Mouse (Mus musculus) CH12.LX (cell line): ENCODE data around the gene Sept9. TPM values are rescaled to one million over a fixed set of nuclear protein-coding genes. Genes with fewer than 3 reads are reported as not detected.

Experiments used
- DNase-seq: peaks from one replicate; pipeline ENCODE4 v3.0.0-alpha.2; 2013; ENCODE audit errors: extremely low read depth
- H3K27ac ChIP-seq: 2 replicates; pipeline ENCODE4 v1.5.1; 2012; ENCODE audit warnings: low read depth, mild to moderate bottlenecking, control low read depth, moderate library complexity; ENCODE audit not compliant: insufficient read depth
- H3K27me3 ChIP-seq: replicated peaks from 2 replicates; pipeline ENCODE3; 2012; ENCODE audit warnings: inconsistent platforms
- H3K36me3 ChIP-seq, 2 experiments: replicated peaks in 1 of 2; 2 replicates each; pipeline versions ENCODE3 to v1.6.1; 2012; ENCODE audit warnings: inconsistent platforms in 1 of 2, low read length in 1 of 2, mild to moderate bottlenecking in 1 of 2, mixed read lengths in 1 of 2, moderate library complexity in 1 of 2; ENCODE audit not compliant: control insufficient read depth in 1 of 2, insufficient read depth in 1 of 2
- H3K4me1 ChIP-seq, 2 experiments: 2 replicates each; pipeline ENCODE4 v1.6.1; 2012; ENCODE audit warnings: inconsistent platforms in 1 of 2, moderate library complexity in 1 of 2; ENCODE audit not compliant: insufficient read depth in 2 of 2, control insufficient read depth in 1 of 2
- H3K4me2 ChIP-seq: 2 replicates; pipeline ENCODE4 v1.6.1; 2012; ENCODE audit warnings: low read depth, mild to moderate bottlenecking, control low read depth; ENCODE audit not compliant: poor library complexity, insufficient read depth, severe bottlenecking
- H3K4me3 ChIP-seq, 3 experiments: fragments of 150-350 bp in 1 of 3; sonication (generic) in 1 of 3; replicated peaks in 1 of 3; 2 replicates each; pipeline versions ENCODE3 to v1.5.1; 2011 to 2012; ENCODE audit warnings: low read depth in 2 of 3, low read length in 2 of 3, mild to moderate bottlenecking in 2 of 3, moderate library complexity in 2 of 3, control low read depth in 1 of 3, improper control_type of control experiment in 1 of 3, inconsistent platforms in 1 of 3, mixed read lengths in 1 of 3; ENCODE audit not compliant: poor library complexity in 1 of 3
- H3K79me2 ChIP-seq: replicated peaks from 2 replicates; pipeline ENCODE4 v1.6.1; 2012; ENCODE audit warnings: mild to moderate bottlenecking, moderate library complexity; ENCODE audit not compliant: control insufficient read depth, poor library complexity, insufficient read depth, severe bottlenecking; ENCODE audit errors: extremely low read depth
- H3K9ac ChIP-seq: 2 replicates; pipeline ENCODE4 v1.6.1; 2012; ENCODE audit warnings: low read depth, mild to moderate bottlenecking, control low read depth, moderate library complexity; ENCODE audit not compliant: insufficient read depth
- H3K9me3 ChIP-seq: replicated peaks from 2 replicates; pipeline ENCODE3; 2012; ENCODE audit warnings: low read length, inconsistent platforms, mixed read lengths
- BHLHE40 ChIP-seq: IDR thresholded peaks from 2 replicates; pipeline ENCODE4 v1.6.1; 2011; ENCODE audit warnings: mild to moderate bottlenecking, low read depth, low read length, improper control_type of control experiment
- CHD2 ChIP-seq: IDR thresholded peaks from 2 replicates; pipeline ENCODE4 v1.6.1; 2011; ENCODE audit warnings: low read length, improper control_type of control experiment
- CTCF ChIP-seq, 2 experiments: IDR thresholded peaks in 1 of 2; conservative IDR thresholded peaks in 1 of 2; 2 replicates each; pipeline ENCODE4 v1.5.1; 2011 to 2012; ENCODE audit warnings: low read depth in 2 of 2, low read length in 2 of 2, improper control_type of control experiment in 1 of 2, inconsistent platforms in 1 of 2, mild to moderate bottlenecking in 1 of 2, moderate library complexity in 1 of 2
- E2F4 ChIP-seq: IDR thresholded peaks from 2 replicates; pipeline ENCODE4 v1.6.1; 2011; ENCODE audit warnings: low read depth, low read length, improper control_type of control experiment; ENCODE audit not compliant: insufficient replicate concordance
- ETS1 ChIP-seq: conservative IDR thresholded peaks from 2 replicates; pipeline ENCODE4 v1.6.1; 2012; ENCODE audit warnings: low read depth, mild to moderate bottlenecking, inconsistent platforms, low read length, improper control_type of control experiment, moderate library complexity
- HCFC1 ChIP-seq: IDR thresholded peaks from 2 replicates; pipeline ENCODE4 v1.6.1; 2012; ENCODE audit warnings: low read depth, mild to moderate bottlenecking, inconsistent platforms, low read length, improper control_type of control experiment
- JUN ChIP-seq: IDR thresholded peaks from 2 replicates; pipeline ENCODE4 v1.6.1; 2011; ENCODE audit warnings: low read depth, mild to moderate bottlenecking, low read length, improper control_type of control experiment, moderate library complexity; ENCODE audit not compliant: insufficient read depth
- KAT2A ChIP-seq: IDR thresholded peaks from 2 replicates; pipeline ENCODE4 v1.6.1; 2012; ENCODE audit warnings: low read length, improper control_type of control experiment, inconsistent platforms; ENCODE audit not compliant: insufficient replicate concordance
- MAX ChIP-seq: IDR thresholded peaks from 2 replicates; pipeline ENCODE4 v1.6.1; 2011; ENCODE audit warnings: low read length, improper control_type of control experiment
- MAZ ChIP-seq: IDR thresholded peaks from 2 replicates; pipeline ENCODE4 v1.6.1; 2012; ENCODE audit warnings: low read depth, mild to moderate bottlenecking, inconsistent platforms, low read length, improper control_type of control experiment, moderate library complexity
- MEF2A ChIP-seq: IDR thresholded peaks from 2 replicates; pipeline ENCODE4 v1.6.1; 2014; ENCODE audit warnings: low read depth, mild to moderate bottlenecking, inconsistent platforms, low read length, improper control_type of control experiment, borderline replicate concordance
- MXI1 ChIP-seq: IDR thresholded peaks from 2 replicates; pipeline ENCODE4 v1.6.1; 2011; ENCODE audit warnings: mild to moderate bottlenecking, low read depth, low read length, improper control_type of control experiment
- MYC ChIP-seq: IDR thresholded peaks from 2 replicates; pipeline ENCODE4 v1.6.1; 2011; ENCODE audit warnings: low read depth, mild to moderate bottlenecking, improper control_type of control experiment, low read length
- NELFE ChIP-seq: IDR thresholded peaks from 2 replicates; pipeline ENCODE4 v1.6.1; 2011; ENCODE audit warnings: low read depth, low read length, improper control_type of control experiment
- NRF1 ChIP-seq: IDR thresholded peaks from 2 replicates; pipeline ENCODE4 v1.6.1; 2014; ENCODE audit warnings: low read depth, mild to moderate bottlenecking, inconsistent platforms, low read length, improper control_type of control experiment, moderate library complexity
- RAD21 ChIP-seq: IDR thresholded peaks from 2 replicates; pipeline ENCODE4 v1.6.1; 2011; ENCODE audit warnings: low read depth, mild to moderate bottlenecking, low read length, improper control_type of control experiment, moderate library complexity
- SMC3 ChIP-seq: IDR thresholded peaks from 2 replicates; pipeline ENCODE4 v1.6.1; 2011; ENCODE audit warnings: low read depth, low read length, improper control_type of control experiment
- TCF12 ChIP-seq: IDR thresholded peaks from 2 replicates; pipeline ENCODE4 v1.6.1; 2014; ENCODE audit warnings: low read depth, mild to moderate bottlenecking, inconsistent platforms, low read length, improper control_type of control experiment
- UBTF ChIP-seq: IDR thresholded peaks from 2 replicates; pipeline ENCODE4 v1.6.1; 2012; ENCODE audit warnings: low read depth, mild to moderate bottlenecking, inconsistent platforms, low read length, improper control_type of control experiment, moderate library complexity
- USF2 ChIP-seq: conservative IDR thresholded peaks from 2 replicates; pipeline ENCODE4 v1.6.1; 2011; ENCODE audit warnings: low read depth, low read length, improper control_type of control experiment
- ZC3H11A ChIP-seq: IDR thresholded peaks from 2 replicates; pipeline ENCODE4 v1.6.1; 2012; ENCODE audit warnings: low read depth, mild to moderate bottlenecking, inconsistent platforms, low read length, improper control_type of control experiment
- ZMIZ1 ChIP-seq: IDR thresholded peaks from 2 replicates; pipeline ENCODE4 v1.6.1; 2012; ENCODE audit warnings: low read depth, mild to moderate bottlenecking, inconsistent platforms, low read length, improper control_type of control experiment
- ZNF384 ChIP-seq: IDR thresholded peaks from 2 replicates; pipeline ENCODE4 v1.6.1; 2012; ENCODE audit warnings: low read depth, low read length, improper control_type of control experiment, inconsistent platforms
- dilution Hi-C: fragments of 300-500 bp; cut with MboI; formaldehyde crosslinking; loops from 2 replicates; pipeline ENCODE4 v1.14.3; 2020; ENCODE audit warnings: low sequenced_read_pairs; ENCODE audit not compliant: extremely low pct_unique_long_range_greater_than_20kb, extremely low pct_ligation_motif_present
- in situ Hi-C: fragments of 300-500 bp; cut with MboI; formaldehyde crosslinking; loops from 3 replicates; pipeline ENCODE4 v1.14.3; 2019; ENCODE audit warnings: low sequenced_read_pairs, low pct_ligation_motif_present, low pct_unique_long_range_greater_than_20kb, mixed read lengths
- polyA plus RNA-seq: library from polyadenylated mRNA; unstranded; fragments of >175 nt; gene quantifications from 2 replicates; pipeline ENCODE4 v1.2.1, GENCODE M21; 2012; ENCODE audit warnings: low read depth; ENCODE audit not compliant: insufficient read length
- total RNA-seq, 2 experiments: library from RNA; depleted of rRNA; stranded (reverse); fragments of 300-350 nt in 1 of 2; fragments of >200 nt in 1 of 2; gene quantifications; 2 replicates each; pipeline ENCODE4 v1.2.3; 2012 to 2014

Gene Sept9
- total and polyA plus RNA-seq, 3 experiments: 47.6 to 128 (median 110) TPM

- dilution Hi-C loops: no loop called here
- TF ChIP-seq MYC (no peak), KAT2A (no peak), E2F4 (no peak), MAZ (no peak), SMC3 (no peak), ZMIZ1 (no peak), UBTF (no peak), ETS1 (no peak)
- Histone ChIP-seq H3K27me3 (no peaks in the 10 kb centered on the region), H3K4me2 (no peak overlapping the region), H3K79me2 (no peaks in the 10 kb centered on the region), H3K4me1 (peaks cover 47 to 68% of the 10 kb centered on the region in 2 experiments), H3K36me3 (no peaks in the 10 kb centered on the region), H3K9ac (no peak overlapping the region), H3K27ac (no peak overlapping the region), H3K9me3 (no peaks in the 10 kb centered on the region), H3K4me3 (no peak overlapping the region)
- in situ Hi-C loops: loop anchor here (5.0 kb wide), 1 partner anchor 79 kb away; no protein-coding TSS in a partner anchor
- DNase-seq: no peak
Measured at GRCm38 (mm10) chr11:117398191-117398590, 198.7 kb downstream of the Sept9 start.

GRCm38 (mm10) chr11:117401583-117402367 lies 202.3 kb downstream of the Sept9 start:
- Histone ChIP-seq H3K4me2 (peak overlapping the region; percentile 35), H3K9me3 (no peaks in the 10 kb centered on the region), H3K9ac (no peak overlapping the region), H3K4me1 (peaks cover 23 to 42% of the 10 kb centered on the region in 2 experiments), H3K4me3 (no peak overlapping the region), H3K27me3 (peaks cover 3% of the 10 kb centered on the region), H3K36me3 (no peaks in the 10 kb centered on the region), H3K27ac (no peak overlapping the region), H3K79me2 (no peaks in the 10 kb centered on the region)
- DNase-seq: no peak
- in situ Hi-C loops: no loop called here
- TF ChIP-seq CTCF (conservative IDR thresholded peaks at IDR 0.05 in 1 of 2, IDR thresholded peaks at IDR 0.05 in 1 of 2; ENCODE audit: low read depth in 2 of 2, low read length in 2 of 2) (peak; percentile 35 to 37; a peak in 2 of 4 replicates), ZMIZ1 (no peak), CHD2 (peak; percentile 58), ZC3H11A (no peak), MAZ (no peak), RAD21 (peak; percentile 5)
- dilution Hi-C loops: no loop called here

GRCm38 (mm10) chr11:117402550-117402949 lies 203.1 kb downstream of the Sept9 start:
- DNase-seq: peak; percentile 78
- Histone ChIP-seq H3K4me1 (peaks cover 18 to 39% of the 10 kb centered on the region in 2 experiments), H3K79me2 (no peaks in the 10 kb centered on the region), H3K9ac (no peak overlapping the region), H3K4me2 (peak overlapping the region; percentile 35), H3K27ac (no peak overlapping the region), H3K27me3 (peaks cover 3% of the 10 kb centered on the region), H3K36me3 (no peaks in the 10 kb centered on the region), H3K9me3 (no peaks in the 10 kb centered on the region), H3K4me3 (no peak overlapping the region)
- dilution Hi-C loops: no loop called here
- in situ Hi-C loops: no loop called here
- TF ChIP-seq MAX (peak; percentile 73), MXI1 (peak; percentile 54), ZNF384 (no peak), JUN (no peak), BHLHE40 (peak; percentile 94), NELFE (peak; percentile 29; the same call in 1 of the 2 replicates), USF2 (no peak), TCF12 (peak; percentile 68), HCFC1 (no peak), MEF2A (peak; percentile 64; the same call in 1 of the 2 replicates), ETS1 (peak; percentile 66), SMC3 (peak; percentile 66), RAD21 (peak; percentile 32), NRF1 (0 out of 2 replicates have a peak, but pooled peaks have one; percentile 9), MAZ (peak; percentile 78), KAT2A (0 out of 2 replicates have a peak, but pooled peaks have one; percentile 61)
